Mouse (Mus musculus) testis, adult 2 months (tissue): ENCODE results near the gene Slc37a3. TPM values are rescaled to one million over a fixed set of nuclear protein-coding genes. Genes with fewer than 3 reads are reported as not detected.

Experiments used
- H3K27ac ChIP-seq: fragments of 200-500 bp; 2 replicates; pipeline ENCODE4 v1.5.1; 2012; ENCODE audit warnings: low read depth, low read length; ENCODE audit not compliant: control insufficient read depth, insufficient read depth
- H3K27me3 ChIP-seq: fragments of 200-500 bp; 2 replicates; pipeline ENCODE4 v1.6.1; 2012; ENCODE audit warnings: mild to moderate bottlenecking, low read length, moderate library complexity; ENCODE audit not compliant: control insufficient read depth, insufficient read depth
- H3K36me3 ChIP-seq: fragments of 200-500 bp; 2 replicates; pipeline ENCODE4 v1.6.1; 2012; ENCODE audit warnings: mild to moderate bottlenecking, low read length; ENCODE audit not compliant: control insufficient read depth, insufficient read depth
- H3K4me1 ChIP-seq: fragments of 200-500 bp; 2 replicates; pipeline ENCODE4 v1.6.1; 2012; ENCODE audit warnings: low read length; ENCODE audit not compliant: control insufficient read depth, insufficient read depth
- H3K4me3 ChIP-seq: fragments of 200-500 bp; 2 replicates; pipeline ENCODE4 v1.5.1; 2012; ENCODE audit warnings: low read depth, mild to moderate bottlenecking, low read length, moderate library complexity, mixed read lengths; ENCODE audit not compliant: control insufficient read depth
- CTCF ChIP-seq: fragments of 200-500 bp; IDR thresholded peaks from 2 replicates; pipeline ENCODE4 v1.5.1; 2012; ENCODE audit warnings: low read depth, mild to moderate bottlenecking, inconsistent platforms, low read length, moderate library complexity; ENCODE audit not compliant: control insufficient read depth, insufficient read depth, insufficient replicate concordance
- POLR2A ChIP-seq: fragments of 200-500 bp; IDR thresholded peaks from 2 replicates; pipeline ENCODE4 v1.6.1; 2012; ENCODE audit warnings: low read depth, mild to moderate bottlenecking, inconsistent platforms, low read length, moderate library complexity; ENCODE audit not compliant: control insufficient read depth
- polyA plus RNA-seq: library from polyadenylated mRNA; depleted of rRNA; stranded (reverse); fragments of >200 nt; gene quantifications from 2 replicates; pipeline ENCODE4 v1.2.3, GENCODE M21; 2012

The Slc37a3 gene
- polyA plus RNA-seq, 1 experiment, result 7.0 TPM

- no peak for TF ChIP-seq POLR2A
- Histone ChIP-seq H3K36me3 (no peaks in the 10 kb centered on the region), H3K27ac (no peak overlapping the region), H3K4me1 (no peaks in the 10 kb centered on the region), H3K27me3 (no peaks in the 10 kb centered on the region), H3K4me3 (no peak overlapping the region)
Measured at GRCm38 (mm10) chr6:39331998-39332700, 45.3 kb downstream of the Slc37a3 start.

DNA sequence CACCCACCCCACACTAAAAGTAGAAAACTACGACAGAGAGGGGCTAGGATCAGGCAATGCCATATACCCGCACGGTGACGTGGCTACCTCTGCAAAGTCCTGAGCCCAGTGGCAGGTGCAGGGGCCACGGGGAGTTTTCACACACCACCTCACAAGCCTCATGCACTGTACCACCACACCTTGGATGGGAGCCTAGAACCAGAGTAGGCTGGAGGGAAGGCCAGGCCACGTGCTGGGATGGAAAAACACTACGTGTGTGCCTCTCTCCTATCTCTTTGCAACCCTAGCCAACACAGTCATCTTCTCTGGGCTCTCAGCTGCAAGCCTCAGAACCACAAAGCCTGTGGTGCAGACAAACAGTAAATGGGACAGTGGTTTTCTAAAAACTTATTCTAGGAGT, 46.5 kb downstream of the Slc37a3 start:
- Histone ChIP-seq H3K4me1 (no peaks in the 10 kb centered on the region), H3K4me3 (no peak overlapping the region), H3K27ac (no peak overlapping the region), H3K27me3 (no peaks in the 10 kb centered on the region), H3K36me3 (no peaks in the 10 kb centered on the region)
- TF ChIP-seq POLR2A, result no peak
- no peak for TF ChIP-seq CTCF

DNA sequence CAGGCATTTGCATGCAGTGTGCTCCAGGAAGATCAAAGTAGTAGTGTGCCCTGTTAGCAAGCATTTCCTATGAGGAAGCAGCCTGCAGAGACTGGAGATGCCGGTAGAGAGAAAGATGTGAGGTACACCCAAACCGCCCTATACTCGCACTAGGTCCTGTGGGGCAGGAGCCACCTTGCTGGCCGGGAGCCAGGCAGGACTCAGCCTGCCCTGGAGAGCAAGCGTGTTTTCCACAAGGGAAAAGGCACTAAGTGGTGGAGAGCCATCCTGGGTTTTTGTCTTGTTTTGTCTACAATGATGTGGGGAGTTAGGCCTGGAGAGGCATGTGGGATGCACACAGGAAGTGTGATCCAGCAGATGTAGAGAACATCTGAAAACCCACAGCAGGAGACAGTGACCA, 57.2 kb downstream of the Slc37a3 start:
- no peaks in the 10 kb centered on the region for H3K27me3 ChIP-seq
- no peak for TF ChIP-seq CTCF
- TF ChIP-seq POLR2A, result no peak
- no peak overlapping the region for H3K27ac ChIP-seq
- no peaks in the 10 kb centered on the region for H3K36me3 ChIP-seq
- no peak overlapping the region for H3K4me3 ChIP-seq
- peaks cover 6% of the 10 kb centered on the region for H3K4me1 ChIP-seq

DNA sequence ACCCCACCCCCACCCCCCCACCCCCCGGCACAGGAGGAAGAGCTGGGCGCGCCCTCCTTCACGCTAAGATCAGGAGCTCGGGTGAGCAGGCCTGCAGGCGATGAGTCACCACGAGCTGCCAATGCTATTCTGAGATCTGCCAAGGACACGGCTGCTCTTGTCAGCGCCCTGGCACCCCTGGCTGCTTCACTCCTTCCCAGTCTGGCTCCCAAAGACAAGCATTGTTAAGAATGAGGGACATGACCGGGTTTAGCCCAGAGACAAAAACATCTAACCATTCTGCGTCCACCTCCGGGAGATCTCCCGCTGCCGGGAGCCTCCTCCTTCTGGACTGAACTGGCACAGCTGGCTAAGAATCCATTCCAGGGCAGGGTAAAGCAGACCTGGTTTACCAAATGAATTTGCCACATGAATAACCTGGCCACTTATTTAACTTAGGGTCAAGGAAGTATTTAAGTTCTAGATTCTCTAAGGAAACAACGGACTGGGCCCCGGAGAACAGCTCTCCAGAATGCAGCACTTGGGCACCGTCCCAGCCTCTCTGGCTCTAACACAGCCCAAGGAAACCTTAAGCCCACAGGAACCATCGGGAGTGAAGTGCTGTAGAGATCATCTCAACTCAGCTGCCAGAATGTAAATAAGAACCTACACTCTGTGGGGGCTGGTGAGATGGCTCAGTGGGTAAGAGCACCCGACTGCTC, 58.3 kb downstream of the Slc37a3 start:
- no peak for TF ChIP-seq CTCF
- TF ChIP-seq POLR2A, result no peak
- H3K27ac ChIP-seq, result peak overlapping the region; percentile 70; the same call in 1 of the 2 replicates

DNA sequence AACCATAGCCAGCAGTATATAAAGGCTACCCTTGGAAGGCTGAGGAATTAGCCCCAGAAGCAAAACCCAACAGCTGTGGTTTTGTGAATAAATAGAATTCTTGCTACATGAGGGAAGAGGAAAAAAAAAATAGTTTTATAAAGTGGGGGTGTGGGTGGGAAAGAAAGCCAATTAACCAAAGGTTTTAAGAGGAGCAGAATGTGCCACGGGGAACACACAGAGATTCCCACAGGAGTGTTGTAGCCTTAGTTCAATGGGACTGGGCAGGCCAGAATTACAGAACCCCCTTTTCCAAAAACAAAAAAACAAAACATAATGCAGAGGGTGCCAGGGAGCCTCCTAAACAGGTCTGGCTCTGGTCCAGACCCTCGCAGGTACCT, 58.9 kb downstream of the Slc37a3 start:
- Histone ChIP-seq H3K36me3 (no peaks in the 10 kb centered on the region), H3K27ac (peak overlapping the region; percentile 60), H3K27me3 (no peaks in the 10 kb centered on the region), H3K4me1 (peaks cover 6% of the 10 kb centered on the region), H3K4me3 (no peak overlapping the region)
- TF ChIP-seq CTCF (no peak), POLR2A (no peak)

More for the DNA sequence above, 58.3 kb downstream of the Slc37a3 start:
- Histone ChIP-seq H3K27me3 (no peaks in the 10 kb centered on the region), H3K4me3 (no peak overlapping the region; the same call in 1 of the 2 replicates), H3K4me1 (peaks cover 6% of the 10 kb centered on the region), H3K36me3 (no peaks in the 10 kb centered on the region)

DNA sequence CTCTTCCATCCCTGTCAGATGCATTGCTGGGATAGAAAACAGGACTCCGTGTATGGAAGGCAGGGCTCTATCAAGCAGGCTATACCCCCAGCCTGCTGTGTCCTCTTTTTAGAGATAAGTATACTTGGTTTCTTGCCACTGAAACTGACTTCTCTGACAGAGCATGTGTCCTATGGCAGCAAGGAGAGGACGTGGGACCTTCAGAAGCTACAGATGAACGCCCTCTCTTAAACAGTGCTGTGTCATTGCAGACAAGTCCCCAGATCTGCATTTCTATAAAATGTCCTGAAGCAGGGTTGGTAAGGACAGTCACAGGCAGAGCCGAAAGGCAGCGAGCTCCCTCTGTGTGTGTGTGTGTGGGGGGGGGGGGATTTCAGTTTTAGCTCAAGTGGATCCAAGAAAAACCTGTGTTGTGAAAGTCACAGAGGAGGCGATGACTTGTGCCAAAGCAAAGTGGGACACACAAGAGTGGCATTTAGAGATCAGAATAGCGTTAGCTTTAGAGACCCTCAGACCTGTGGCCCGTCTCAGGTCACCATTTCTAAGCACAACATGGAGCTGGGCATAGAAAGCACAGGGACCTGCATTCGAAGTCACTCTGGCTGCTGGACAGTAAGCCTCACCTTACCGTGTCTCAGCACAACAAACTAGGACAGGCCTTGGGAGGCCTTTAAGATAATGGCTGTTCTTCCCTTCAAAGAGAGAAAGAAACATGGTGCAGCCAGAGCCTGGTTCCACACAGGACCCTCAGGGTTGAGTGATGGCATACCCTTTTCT, 59.4 kb downstream of the Slc37a3 start:
- no peaks in the 10 kb centered on the region for H3K36me3 ChIP-seq
- no peaks in the 10 kb centered on the region for H3K27me3 ChIP-seq
- H3K4me1 ChIP-seq, result peaks cover 6% of the 10 kb centered on the region
- H3K4me3 ChIP-seq, result no peak overlapping the region
- peak overlapping the region; percentile 60; the same call in 1 of the 2 replicates for H3K27ac ChIP-seq
- no peak for TF ChIP-seq POLR2A
- no peak for TF ChIP-seq CTCF

GRCm38 (mm10) chr6:39316089-39316488, 61.4 kb downstream of the Slc37a3 start:
- Histone ChIP-seq H3K36me3 (no peaks in the 10 kb centered on the region), H3K27me3 (no peaks in the 10 kb centered on the region), H3K4me1 (peaks cover 6% of the 10 kb centered on the region), H3K27ac (no peak overlapping the region), H3K4me3 (no peak overlapping the region)
- TF ChIP-seq CTCF, result no peak
- no peak for TF ChIP-seq POLR2A
